Mouse (Mus musculus) embryo, embryonic 11.5 days (tissue): ENCODE measurements around the gene Sdf4.

Experiments
- DNase-seq: peaks from one replicate; pipeline ENCODE4 v3.0.0-alpha.2; 2012; ENCODE audit warnings: low read depth, low spot score

The Sdf4 gene

DNA sequence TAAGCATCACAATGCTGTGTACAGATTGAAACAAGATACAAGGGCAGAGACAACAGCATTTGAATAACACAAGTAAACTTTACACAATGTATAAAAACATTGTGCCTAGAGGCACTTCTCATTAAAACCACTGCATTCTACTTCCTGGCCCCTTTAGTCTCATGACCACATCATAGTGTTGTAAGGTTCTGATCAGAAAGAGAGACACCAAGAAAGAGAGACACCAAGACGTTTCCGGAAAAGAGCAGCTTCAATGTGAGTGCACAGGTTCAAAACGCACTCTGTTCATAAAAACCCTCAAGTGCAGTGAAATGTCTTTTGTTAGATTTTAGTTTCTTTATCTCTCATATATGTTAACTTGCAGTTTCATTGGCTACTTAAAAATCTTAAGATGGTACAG, 11.4 kb downstream of the Sdf4 start:
- DNase-seq, result no peak

- no peak for DNase-seq
These were observed 15.7 kb downstream of the Sdf4 start for GRCm38 (mm10) chr4:156008369-156008768.

- no peak for DNase-seq
These were observed 21.0 kb downstream of the Sdf4 start, which contains the start of gene Tnfrsf4 for GRCm38 (mm10) chr4:156013637-156014036. Gene Tnfrsf4, plus strand, starts transcription at chr4:156013843.

GRCm38 (mm10) chr4:156014436-156014835, 21.8 kb downstream of the Sdf4 start:
- DNase-seq, result no peak

DNA sequence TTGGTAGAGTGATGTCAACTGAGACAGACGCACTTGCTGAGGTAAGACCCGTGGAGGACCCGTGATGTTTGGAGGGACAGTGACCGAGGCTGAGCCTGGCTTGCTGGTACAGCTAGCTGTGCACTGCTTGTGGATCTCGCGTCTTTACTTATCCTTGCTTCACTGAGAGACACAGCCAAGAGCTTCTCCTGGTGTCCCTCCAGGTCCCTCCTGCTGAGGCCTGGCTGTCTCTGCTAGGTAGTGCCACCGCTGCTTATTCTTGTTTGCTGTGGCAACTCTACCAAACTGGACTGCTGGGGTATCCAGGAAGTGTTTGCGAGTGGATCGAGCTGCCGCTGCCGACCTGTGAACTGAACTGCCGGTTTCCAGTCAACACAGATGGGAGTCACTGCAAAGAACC, 27.1 kb downstream of the Sdf4 start:
- DNase-seq, result no peak

DNA sequence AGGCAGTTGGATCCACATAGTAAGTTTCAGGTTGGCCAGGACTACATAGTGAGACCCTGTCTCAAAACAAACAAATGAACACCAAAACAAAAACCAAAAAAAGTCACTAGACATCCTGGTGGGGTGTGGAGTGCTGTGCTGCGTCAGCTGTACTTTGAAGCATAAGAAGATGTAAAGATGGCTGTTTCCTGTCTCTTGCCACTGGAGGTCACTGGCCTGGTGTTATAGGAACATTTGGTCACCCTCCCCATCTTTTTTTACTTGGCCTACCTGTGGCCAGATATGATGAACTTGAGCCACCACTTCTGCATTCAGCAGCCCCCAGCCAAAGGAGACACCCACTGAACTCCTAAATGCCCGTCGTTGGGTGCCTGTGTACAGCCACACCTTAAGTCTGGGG, 28.7 kb downstream of the Sdf4 start:
- no peak for DNase-seq

DNA sequence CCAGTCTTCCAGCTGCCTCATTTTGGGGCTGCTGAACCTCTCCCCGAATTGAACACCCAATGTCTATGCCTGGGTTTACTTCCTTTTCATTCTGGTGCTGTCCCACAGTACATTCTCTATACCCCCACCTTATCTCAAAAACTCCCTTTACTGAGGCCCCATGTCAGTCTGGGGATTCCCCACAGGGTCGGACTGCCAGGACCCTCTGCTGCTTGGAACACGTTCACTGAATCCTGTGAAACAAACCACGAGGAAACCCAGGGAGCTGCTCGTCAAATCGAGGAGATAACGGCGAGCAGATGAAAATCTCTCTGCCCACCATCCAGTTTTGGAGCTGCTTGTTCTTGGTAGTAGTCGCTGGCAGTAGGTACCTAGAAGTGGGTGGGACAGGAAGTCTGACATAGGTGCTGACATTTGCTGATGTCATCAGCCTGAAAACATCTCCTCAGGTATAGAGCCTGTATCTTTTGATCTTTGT, 29.3 kb downstream of the Sdf4 start:
- DNase-seq, result no peak

DNA sequence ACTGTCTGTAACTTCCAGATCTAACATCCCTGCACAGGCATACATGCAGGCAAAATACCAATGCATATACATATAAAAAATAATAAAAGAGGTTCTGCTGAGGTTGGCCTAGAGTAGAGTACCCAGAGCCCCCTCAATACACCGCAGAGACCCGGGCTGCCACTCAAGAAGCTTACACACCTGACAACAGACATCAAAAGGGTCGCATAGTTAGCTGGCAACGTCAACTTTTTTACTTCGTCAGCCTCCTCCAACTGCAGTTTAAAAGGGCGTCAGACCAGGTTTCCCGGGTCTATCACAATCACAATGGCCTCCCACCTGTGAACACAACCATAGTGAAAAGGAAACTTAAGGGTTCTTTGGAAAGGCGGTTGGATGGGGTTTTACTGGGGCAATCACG, 30.8 kb downstream of the Sdf4 start:
- no peak for DNase-seq

DNA sequence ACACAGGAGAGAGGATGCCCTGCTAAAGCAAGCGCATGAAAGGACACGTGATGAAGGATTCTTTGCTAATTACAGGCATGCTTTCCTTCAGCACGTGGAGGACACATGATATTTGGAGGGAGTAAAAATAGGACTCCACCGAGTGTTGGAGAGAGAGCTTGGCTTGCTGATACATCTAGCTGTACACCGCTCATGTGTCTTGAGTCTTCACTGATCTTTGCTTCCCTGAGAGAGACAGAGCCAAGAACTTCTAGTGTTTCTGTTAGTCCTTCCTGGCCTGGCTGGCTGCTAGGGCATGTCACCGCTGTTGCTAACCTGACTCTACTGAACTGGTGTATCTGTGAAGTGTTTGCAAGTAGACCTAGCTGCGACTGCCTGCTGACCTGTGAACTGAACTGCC, 31.5 kb downstream of the Sdf4 start:
- DNase-seq, result no peak

GRCm38 (mm10) chr4:156026013-156026412, 33.3 kb downstream of the Sdf4 start, which contains the start of gene Tnfrsf18:
Gene Tnfrsf18, plus strand, starts transcription at chr4:156026164.
- no peak for DNase-seq

GRCm38 (mm10) chr4:156028580-156028979, 35.9 kb downstream of the Sdf4 start:
- DNase-seq, result no peak

GRCm38 (mm10) chr4:156030651-156031118, 38.0 kb downstream of the Sdf4 start:
- DNase-seq, result no peak

DNA sequence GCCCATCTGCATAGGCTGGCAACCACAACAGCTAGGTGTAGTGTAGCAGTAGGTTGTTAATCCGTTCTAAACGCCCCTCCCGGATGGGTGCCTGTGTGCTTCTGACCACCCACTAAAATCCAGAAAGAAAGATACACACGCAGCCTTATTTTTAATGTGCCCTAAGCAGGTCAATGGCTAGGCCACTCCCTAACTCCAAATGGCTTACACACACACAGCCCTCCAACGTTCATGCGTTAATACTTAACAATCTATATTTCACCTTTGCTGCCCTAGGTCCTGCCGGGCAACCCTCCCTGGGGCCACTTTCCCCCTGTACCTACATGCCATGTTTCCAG, 38.6 kb downstream of the Sdf4 start:
- DNase-seq, result no peak

DNA sequence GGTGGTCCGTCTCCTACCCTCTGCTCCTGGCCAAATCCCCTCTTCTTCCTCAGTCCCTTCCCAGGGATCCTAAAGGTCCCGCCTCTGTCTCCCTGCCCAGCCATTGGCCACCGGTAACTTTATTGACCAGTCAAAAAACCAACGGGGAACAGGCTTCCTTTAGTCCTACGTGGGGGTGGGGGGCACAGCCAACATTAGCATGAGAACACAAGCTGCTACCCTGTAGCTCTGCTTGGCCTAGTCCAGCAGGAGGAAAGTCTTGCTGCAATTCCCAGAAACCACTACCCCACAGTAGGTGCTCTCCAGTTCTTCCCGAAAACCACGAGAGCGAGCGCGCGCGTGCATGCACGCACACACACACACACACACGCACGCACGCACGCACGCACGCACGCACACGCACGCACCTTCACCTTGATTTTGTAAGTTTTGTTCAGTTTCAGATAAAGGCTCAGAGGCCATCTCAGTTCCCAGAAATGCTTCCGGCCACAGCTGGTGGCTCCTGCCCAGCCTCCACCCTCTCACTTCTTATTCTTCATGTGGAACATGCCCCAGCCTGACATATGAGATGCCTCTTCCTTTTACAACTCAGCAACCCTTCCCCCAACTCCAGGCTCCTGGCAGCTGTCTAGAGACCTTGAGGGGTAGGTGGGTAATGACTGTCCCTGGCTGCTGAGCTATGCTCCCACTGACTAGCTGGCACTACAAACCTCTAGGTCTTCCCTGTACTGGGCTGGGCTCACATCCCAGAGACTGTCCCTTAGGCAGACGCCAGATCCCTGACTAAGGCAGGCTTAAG, 39.1 kb downstream of the Sdf4 start:
- DNase-seq, result peak; percentile 67

GRCm38 (mm10) chr4:156032856-156033255, 40.2 kb downstream of the Sdf4 start:
- DNase-seq, result no peak

- peak; percentile 22 for DNase-seq
These were observed 40.9 kb downstream of the Sdf4 start for GRCm38 (mm10) chr4:156033476-156034119.

- DNase-seq, result no peak
These were observed 41.6 kb downstream of the Sdf4 start for GRCm38 (mm10) chr4:156034301-156034700.

DNA sequence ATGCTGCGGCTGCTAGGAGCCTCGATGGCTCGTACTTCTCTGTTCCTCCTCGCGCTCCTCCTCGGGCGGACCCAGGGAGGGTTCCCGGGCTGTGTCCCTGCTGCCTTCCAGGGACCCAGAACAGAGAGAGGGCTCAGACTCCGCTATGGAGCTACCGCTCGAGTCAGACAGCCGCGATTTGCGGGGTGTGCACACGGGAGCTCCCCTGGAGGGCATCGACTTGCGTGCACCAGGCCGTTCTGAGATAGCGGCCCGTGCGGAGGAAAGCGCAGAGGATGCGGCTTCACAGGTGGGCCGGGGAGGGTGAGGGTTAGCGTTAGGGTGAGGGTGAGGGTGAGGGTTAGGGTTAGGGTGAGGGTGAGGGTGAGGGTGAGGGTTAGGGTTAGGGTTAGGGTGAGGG, 42.2 kb downstream of the Sdf4 start:
- no peak for DNase-seq

DNA sequence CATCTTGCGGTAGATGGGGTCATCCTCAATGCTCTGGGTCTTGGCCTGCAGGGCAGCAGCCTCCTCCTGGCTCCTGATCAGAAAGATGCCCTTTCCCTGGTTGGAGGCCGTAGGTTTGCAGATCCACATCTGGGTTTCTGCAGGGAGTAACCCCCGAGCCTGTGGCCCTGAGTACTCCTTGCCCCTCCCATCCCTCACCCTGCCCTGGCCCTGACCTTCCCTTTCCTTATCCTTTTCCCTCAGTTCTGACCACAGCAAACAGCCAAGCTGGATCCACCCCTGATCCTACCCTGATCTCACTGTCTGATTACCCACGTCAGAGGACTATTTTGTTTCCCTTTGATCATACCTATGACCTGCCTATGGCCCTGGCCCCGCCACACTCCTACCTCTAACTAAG, 52.1 kb downstream of the Sdf4 start:
- DNase-seq, result no peak

DNA sequence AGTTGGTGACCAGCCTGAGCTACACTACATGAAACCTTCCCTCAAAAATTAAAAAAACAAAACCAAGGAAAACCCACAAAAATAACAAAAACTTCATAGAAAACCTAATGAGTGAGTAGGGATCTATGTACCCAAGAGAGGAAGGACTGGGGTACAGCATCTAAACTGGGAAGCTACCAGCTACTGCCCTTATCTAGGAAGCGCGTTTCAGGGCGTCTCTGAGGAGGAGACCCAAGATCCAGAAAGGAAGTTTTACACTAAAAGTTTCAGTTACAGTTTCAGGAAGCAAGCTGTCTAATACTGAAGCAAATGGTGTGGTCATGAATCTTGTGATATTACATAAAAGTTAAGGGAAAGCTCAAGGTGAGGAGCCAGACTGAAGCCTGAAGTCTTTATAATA, 57.1 kb downstream of the Sdf4 start:
- DNase-seq, result no peak

DNA sequence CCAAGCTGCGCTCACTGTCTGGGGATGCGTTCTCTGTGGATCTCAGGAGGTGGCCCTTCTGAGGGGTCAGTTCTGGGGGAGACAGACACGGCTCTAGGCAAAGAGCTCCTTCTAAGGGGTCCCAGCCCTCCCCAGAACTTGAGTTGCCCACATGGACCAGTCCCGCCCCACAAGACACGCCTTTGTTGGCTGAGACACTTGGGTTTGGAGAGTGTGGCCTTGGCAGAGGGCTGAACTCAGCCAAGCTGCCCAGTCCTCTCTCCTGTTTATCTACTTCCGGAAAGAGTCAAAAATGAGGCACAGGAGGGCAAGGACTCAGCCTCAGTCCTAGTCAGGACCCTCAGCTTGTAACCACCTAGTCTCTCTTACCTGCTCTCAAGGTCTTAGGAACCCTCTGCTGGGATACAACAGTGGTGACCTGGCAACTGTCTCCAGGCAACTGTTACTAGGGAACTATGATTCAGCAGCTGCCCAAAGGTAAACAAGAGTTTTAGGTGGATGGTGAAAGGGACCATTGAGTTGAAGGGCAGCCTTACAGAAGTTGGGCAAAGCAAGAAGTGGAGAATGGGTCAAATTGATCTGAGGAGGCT, 57.8 kb downstream of the Sdf4 start:
- DNase-seq, result no peak

GRCm38 (mm10) chr4:156053113-156053512, 60.4 kb downstream of the Sdf4 start:
- DNase-seq, result no peak

GRCm38 (mm10) chr4:156054130-156054529, 61.5 kb downstream of the Sdf4 start:
- no peak for DNase-seq
